Mouse (Mus musculus): ENCODE results near the gene Wfikkn1. TPM values are rescaled to one million over a fixed set of nuclear protein-coding genes. Genes with fewer than 3 reads are reported as not detected.

The Wfikkn1 gene
- total RNA-seq, 1 experiment from 2014 or later = 3.0 TPM

GRCm38 (mm10) chr17:25887467-25887866 lies 6.8 kb upstream of the Wfikkn1 start:
- no peak for ATAC-seq (ENCODE audit: extremely low read depth, insufficient number of reproducible peaks, low FRiP score, poor library complexity, severe bottlenecking)

- no peak for ATAC-seq (ENCODE audit: extremely low read depth, insufficient number of reproducible peaks, low FRiP score, poor library complexity, severe bottlenecking)
These were observed 6.1 kb upstream of the Wfikkn1 start for GRCm38 (mm10) chr17:25886806-25887205.

GRCm38 (mm10) chr17:25885636-25886035 lies 5.0 kb upstream of the Wfikkn1 start:
- no peak for ATAC-seq (ENCODE audit: extremely low read depth, insufficient number of reproducible peaks, low FRiP score, poor library complexity, severe bottlenecking)

- no peak for ATAC-seq (ENCODE audit: extremely low read depth, insufficient number of reproducible peaks, low FRiP score, poor library complexity, severe bottlenecking)
These were observed 3.2 kb upstream of the Wfikkn1 start for GRCm38 (mm10) chr17:25883824-25884223.

GRCm38 (mm10) chr17:25883268-25883667 lies 2.6 kb upstream of the Wfikkn1 start:
- no peak for ATAC-seq (ENCODE audit: extremely low read depth, insufficient number of reproducible peaks, low FRiP score, poor library complexity, severe bottlenecking)

GRCm38 (mm10) chr17:25882306-25882705 lies 1.6 kb upstream of the Wfikkn1 start:
- ATAC-seq (ENCODE audit: extremely low read depth, insufficient number of reproducible peaks, low FRiP score, poor library complexity, severe bottlenecking) = no peak

GRCm38 (mm10) chr17:25881691-25882090 lies 1.0 kb upstream of the Wfikkn1 start:
- ATAC-seq (ENCODE audit: extremely low read depth, insufficient number of reproducible peaks, low FRiP score, poor library complexity, severe bottlenecking) = no peak

- no peak for ATAC-seq (ENCODE audit: extremely low read depth, insufficient number of reproducible peaks, low FRiP score, poor library complexity, severe bottlenecking)
These were observed 419 bp upstream of the Wfikkn1 start for GRCm38 (mm10) chr17:25880913-25881641.

- ATAC-seq (ENCODE audit: extremely low read depth, insufficient number of reproducible peaks, low FRiP score, poor library complexity, severe bottlenecking) = no peak
These were observed 908 bp downstream of the Wfikkn1 start for GRCm38 (mm10) chr17:25879750-25880149.

- ATAC-seq (ENCODE audit: extremely low read depth, insufficient number of reproducible peaks, low FRiP score, poor library complexity, severe bottlenecking) = no peak
These were observed 1.4 kb downstream of the Wfikkn1 start for GRCm38 (mm10) chr17:25879261-25879660.

- no peak for ATAC-seq (ENCODE audit: extremely low read depth, insufficient number of reproducible peaks, low FRiP score, poor library complexity, severe bottlenecking)
These were observed 2.0 kb downstream of the Wfikkn1 start for GRCm38 (mm10) chr17:25878611-25879180.

GRCm38 (mm10) chr17:25877741-25878610 lies 2.7 kb downstream of the Wfikkn1 start:
- no peak for ATAC-seq (ENCODE audit: extremely low read depth, insufficient number of reproducible peaks, low FRiP score, poor library complexity, severe bottlenecking)

GRCm38 (mm10) chr17:25877025-25877424 lies 3.6 kb downstream of the Wfikkn1 start:
- ATAC-seq (ENCODE audit: extremely low read depth, insufficient number of reproducible peaks, low FRiP score, poor library complexity, severe bottlenecking) = no peak

GRCm38 (mm10) chr17:25876347-25876915 lies 4.2 kb downstream of the Wfikkn1 start:
- no peak for ATAC-seq (ENCODE audit: extremely low read depth, insufficient number of reproducible peaks, low FRiP score, poor library complexity, severe bottlenecking)

- peak; percentile 54 for ATAC-seq (ENCODE audit: extremely low read depth, insufficient number of reproducible peaks, low FRiP score, poor library complexity, severe bottlenecking)
These were observed 5.2 kb downstream of the Wfikkn1 start for GRCm38 (mm10) chr17:25875171-25876136.

- peak; percentile 63 for ATAC-seq (ENCODE audit: extremely low read depth, insufficient number of reproducible peaks, low FRiP score, poor library complexity, severe bottlenecking)
These were observed 5.9 kb downstream of the Wfikkn1 start, which contains the start of gene Mettl26 for GRCm38 (mm10) chr17:25874721-25875170. Mettl26 (plus strand) TSS chr17:25875074.

GRCm38 (mm10) chr17:25874148-25874720 lies 6.4 kb downstream of the Wfikkn1 start:
- ATAC-seq (ENCODE audit: extremely low read depth, insufficient number of reproducible peaks, low FRiP score, poor library complexity, severe bottlenecking) = no peak

Measured in neutrophil, adult 5-6 weeks (primary cell).